Mouse (Mus musculus) midbrain, embryonic 10.5 days (tissue): ENCODE measurements around the gene Olfr153. TPM values are rescaled to one million over a fixed set of nuclear protein-coding genes. Genes with fewer than 3 reads are reported as not detected.

Experiments used
- polyA plus RNA-seq: library from polyadenylated mRNA; unstranded; fragments of >200 nt; fragmentation: Nextera tagmentation; extraction: Ambion mirVana; gene quantifications from 2 replicates; pipeline ENCODE4 v1.2.1, GENCODE M21; 2016

Olfr153 gene
- polyA plus RNA-seq, 1 experiment from 2014 or later = not detected

Other genes starting within 250 kb of the Olfr153 start
- not detected in 2 replicates for gene Olfr1118, start 224.2 kb upstream of the Olfr153 start, polyA plus RNA-seq
- not detected in 2 replicates for gene Olfr1120, start 177.0 kb upstream of the Olfr153 start, polyA plus RNA-seq
- gene Olfr1121, start 161.9 kb upstream of the Olfr153 start, polyA plus RNA-seq = not detected in 2 replicates
- 0.02 TPM in 1 of 2 replicates, not detected in the other for gene Olfr1122, start 145.9 kb upstream of the Olfr153 start, polyA plus RNA-seq
- gene Olfr1123, start 115.2 kb upstream of the Olfr153 start, polyA plus RNA-seq = not detected in 2 replicates
- 0.06 and 0.07 TPM in 2 replicates for gene Olfr1124, start 101.5 kb upstream of the Olfr153 start, polyA plus RNA-seq
- not detected in 2 replicates for gene Olfr1126, start 77.8 kb upstream of the Olfr153 start, polyA plus RNA-seq
- gene Pramel7, start 34.7 kb upstream of the Olfr153 start, polyA plus RNA-seq = not detected in 2 replicates
- gene Pramel6, start 25.2 kb upstream of the Olfr153 start, polyA plus RNA-seq = not detected in 2 replicates
- not detected in 2 replicates for gene Olfr1128, start 13.7 kb downstream of the Olfr153 start, polyA plus RNA-seq
- gene Olfr1129, start 42.1 kb downstream of the Olfr153 start, polyA plus RNA-seq = not detected in 2 replicates
- gene Olfr1130, start 74.4 kb downstream of the Olfr153 start, polyA plus RNA-seq = not detected in 2 replicates
- not detected in 2 replicates for gene Olfr1131, start 95.3 kb downstream of the Olfr153 start, polyA plus RNA-seq
- gene Olfr1132, start 105.7 kb downstream of the Olfr153 start, polyA plus RNA-seq = not detected in 2 replicates
- gene Olfr1133, start 115.6 kb downstream of the Olfr153 start, polyA plus RNA-seq = not detected in 2 replicates
- not detected in 2 replicates for gene Olfr1134, start 126.7 kb downstream of the Olfr153 start, polyA plus RNA-seq
- not detected in 2 replicates for gene Olfr1135, start 141.9 kb downstream of the Olfr153 start, polyA plus RNA-seq
- not detected in 2 replicates for gene Olfr1136, start 162.2 kb downstream of the Olfr153 start, polyA plus RNA-seq
- gene Olfr1137, start 181.4 kb downstream of the Olfr153 start, polyA plus RNA-seq = not detected in 2 replicates
- gene Olfr1138, start 208.2 kb downstream of the Olfr153 start, polyA plus RNA-seq = not detected in 2 replicates
- not detected in 2 replicates for gene Olfr1140, start 212.0 kb downstream of the Olfr153 start, polyA plus RNA-seq
- not detected in 2 replicates for gene Olfr1141, start 222.2 kb downstream of the Olfr153 start, polyA plus RNA-seq
- gene Olfr152, start 247.7 kb downstream of the Olfr153 start, polyA plus RNA-seq = not detected in 2 replicates